In the genomic region with DNA sequence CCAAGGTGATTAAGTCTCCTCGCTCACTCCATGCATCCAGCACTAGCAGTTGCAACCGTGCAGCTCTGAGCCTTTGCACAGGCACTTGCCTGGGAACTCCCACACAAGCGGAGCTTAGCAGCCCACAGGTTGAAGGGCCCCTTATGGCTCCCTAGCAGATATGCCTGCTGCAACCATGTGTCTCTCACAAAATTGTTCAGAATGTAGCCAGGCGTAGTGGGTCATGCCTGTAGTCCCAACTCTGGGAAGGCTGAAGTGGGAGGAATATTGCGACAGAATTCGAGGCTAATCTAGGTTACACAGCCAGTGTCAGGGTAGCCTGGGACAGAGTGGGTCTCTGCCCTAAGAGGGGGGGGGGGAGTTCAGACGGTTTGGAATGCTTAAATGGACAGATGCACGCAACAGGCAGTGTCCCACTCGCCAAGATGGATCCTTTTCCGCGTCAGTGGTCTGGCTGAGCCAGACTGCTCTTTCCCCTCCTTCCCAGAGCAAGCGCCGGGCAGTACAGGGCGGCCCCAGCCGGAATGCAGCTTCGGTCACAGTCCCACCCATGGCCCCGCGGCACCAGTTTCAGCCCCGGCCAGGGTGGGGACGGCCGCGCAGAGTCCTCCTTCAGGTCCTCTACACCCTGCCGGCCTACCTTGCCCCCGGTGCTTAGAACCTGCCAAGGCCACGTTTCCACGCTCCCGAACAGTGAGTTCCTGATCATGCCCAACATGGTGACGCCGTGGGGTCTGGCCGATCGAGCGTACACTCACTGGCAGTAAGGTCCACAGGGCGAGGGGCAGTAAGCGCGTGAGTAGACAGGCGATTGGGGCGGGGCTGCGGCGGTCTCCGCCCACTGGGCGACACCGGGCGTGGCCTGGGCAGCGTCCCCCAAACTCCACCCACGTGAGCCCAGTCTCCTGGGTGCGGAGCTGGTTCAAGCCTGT, we compare ENCODE assay signal across 1 mouse cellular context.
TF ChIP-seq lines count a peak whose summit lies in the region.

No protein-coding gene starts in this region.

TF ChIP-seq in MEL, 35 proteins besides CTCF, POLR2A, EP300 and RAD21 (continued from another document):
- TF ChIP-seq NELFE (IDR thresholded peaks at IDR 0.05; ENCODE audit: low read depth, low read length) (peak; percentile 32; the same call in 1 of the 2 replicates), POLR2AphosphoS5 (IDR thresholded peaks at IDR 0.05; ENCODE audit: borderline replicate concordance, low read depth, low read length) (no peak), CHD1 (IDR thresholded peaks at IDR 0.05; ENCODE audit: low read depth, low read length) (no peak), RCOR1 (IDR thresholded peaks at IDR 0.05; ENCODE audit: low read depth, low read length) (no peak), BHLHE40 (IDR thresholded peaks at IDR 0.05; ENCODE audit: borderline replicate concordance, low read depth, low read length) (0 out of 2 replicates have a peak, but pooled peaks have one; percentile 5), MAZ (IDR thresholded peaks at IDR 0.05; ENCODE audit: low read depth, low read length) (peak; percentile 87; the same call in 1 of the 2 replicates), JUND (IDR thresholded peaks at IDR 0.05; ENCODE audit: low read depth, low read length) (no peak), TCF12 (IDR thresholded peaks at IDR 0.05; ENCODE audit: low read depth, low read length) (no peak), GABPA (IDR thresholded peaks at IDR 0.05; ENCODE audit: low read depth, low read length) (no peak), MAX (IDR thresholded peaks at IDR 0.05; ENCODE audit: low read length) (0 out of 2 replicates have a peak, but pooled peaks have one; percentile 9), GATA1 (IDR thresholded peaks at IDR 0.05; ENCODE audit: low read depth, low read length) (no peak)
